Mouse (Mus musculus) lung, postnatal 0 days (tissue): Measurements from ENCODE around the gene Myo1g.

Experiments used
- CTCF ChIP-seq: IDR thresholded peaks from 2 replicates; pipeline ENCODE4 v1.5.1; 2016; ENCODE audit warnings: antibody characterized with exemption, mild to moderate bottlenecking
- EP300 ChIP-seq: IDR thresholded peaks from 2 replicates; pipeline ENCODE4 v1.6.1; 2016; ENCODE audit warnings: antibody characterized with exemption, mild to moderate bottlenecking, control low read depth

- TF ChIP-seq CTCF = no peak
- TF ChIP-seq EP300 = no peak
Observed at GRCm38 (mm10) chr11:6483103-6483502, 37.7 kb downstream of the Myo1g start.
